Mouse (Mus musculus) limb, embryonic 13.5 days (tissue): ENCODE data around the gene Gm21541. TPM values are rescaled to one million over a fixed set of nuclear protein-coding genes. Genes with fewer than 3 reads are reported as not detected.
"Not testable (repeated sequence)": the region's sequence is repeated elsewhere in the genome, so short reads cannot be mapped to it uniquely, and the experiment has no call there.

Experiments
- ATAC-seq: fragments of 200-750 bp; cut with Nextera tagmentation; 2 replicates; pipeline ENCODE4 v1.8.0; 2017; ENCODE audit warnings: low read depth, moderate number of reproducible peaks, moderate TSS enrichment; ENCODE audit not compliant: low FRiP score
- H3K27ac ChIP-seq: fragments of 300-500 bp; sonication (generic); 2 replicates; pipeline ENCODE4 v1.5.1; 2015; ENCODE audit warnings: inconsistent platforms, mild to moderate bottlenecking, moderate library complexity
- H3K27me3 ChIP-seq: fragments of 300-500 bp; sonication (generic); 2 replicates; pipeline ENCODE4 v1.6.1; 2015; ENCODE audit warnings: mild to moderate bottlenecking, inconsistent platforms
- H3K36me3 ChIP-seq: fragments of 300-500 bp; sonication (generic); 2 replicates; pipeline ENCODE4 v1.6.1; 2015; ENCODE audit warnings: inconsistent platforms, mild to moderate bottlenecking, moderate library complexity
- H3K4me1 ChIP-seq: fragments of 300-500 bp; sonication (generic); 2 replicates; pipeline ENCODE4 v1.6.1; 2015; ENCODE audit warnings: inconsistent platforms
- H3K4me2 ChIP-seq: fragments of 300-500 bp; sonication (generic); replicated peaks from 2 replicates; pipeline ENCODE4 v1.6.1; 2015; ENCODE audit warnings: inconsistent platforms, mild to moderate bottlenecking, moderate library complexity
- H3K4me3 ChIP-seq: fragments of 300-500 bp; sonication (generic); 2 replicates; pipeline ENCODE4 v1.5.1; 2015; ENCODE audit warnings: moderate library complexity, mild to moderate bottlenecking, inconsistent platforms
- H3K9ac ChIP-seq: fragments of 300-500 bp; sonication (generic); 2 replicates; pipeline ENCODE4 v1.6.1; 2015; ENCODE audit warnings: mild to moderate bottlenecking, inconsistent platforms
- H3K9me3 ChIP-seq: fragments of 300-500 bp; sonication (generic); 2 replicates; pipeline ENCODE4 v1.6.1; 2016; ENCODE audit warnings: inconsistent platforms
- WGBS: fragments of 180-500 bp; shearing (Covaris S2); methylation state at CpG from one replicate; pipeline ENCODE4 v1.1.7; 2015; 5-methylcytosine and 5-hydroxymethylcytosine counted together
- polyA plus RNA-seq: library from polyadenylated mRNA; unstranded; fragments of >200 nt; fragmentation: Nextera tagmentation; extraction: Ambion mirVana; gene quantifications from 2 replicates; pipeline ENCODE4 v1.2.1, GENCODE M21; 2015

The Gm21541 gene
- 14.3 TPM in 1 of 2 replicates, not detected in the other for polyA plus RNA-seq

DNA sequence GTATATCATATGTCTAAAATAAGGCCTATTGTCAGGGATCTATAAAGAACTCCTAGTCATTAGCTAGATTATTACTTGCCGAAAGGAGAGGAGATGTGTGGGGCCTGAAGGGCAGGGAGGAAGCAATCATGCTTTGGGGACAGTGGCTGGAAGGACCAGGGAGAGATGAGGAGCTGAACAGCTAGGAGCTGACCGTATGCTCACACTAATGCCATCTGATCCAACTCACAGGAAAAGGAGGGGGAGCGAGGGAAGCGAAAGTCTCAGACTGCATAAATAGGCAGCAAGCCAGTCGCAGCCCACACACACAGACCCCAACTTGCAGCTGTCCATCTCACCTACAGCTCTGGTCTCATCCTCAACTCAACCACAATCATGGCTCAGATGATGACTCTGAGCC is at the start of gene Gm21541:
TSS of gene Gm21541 (plus strand) at position 301 of the 400 bp plus-strand sequence.
- H3K27ac ChIP-seq, H3K27me3 ChIP-seq, H3K4me3 ChIP-seq, H3K9ac ChIP-seq, H3K4me1 ChIP-seq, H3K9me3 ChIP-seq, H3K4me2 ChIP-seq, H3K36me3 ChIP-seq, ATAC-seq: not testable (repeated sequence)
- no CpG with 5 or more reads among the region's 5 CpGs for WGBS

DNA sequence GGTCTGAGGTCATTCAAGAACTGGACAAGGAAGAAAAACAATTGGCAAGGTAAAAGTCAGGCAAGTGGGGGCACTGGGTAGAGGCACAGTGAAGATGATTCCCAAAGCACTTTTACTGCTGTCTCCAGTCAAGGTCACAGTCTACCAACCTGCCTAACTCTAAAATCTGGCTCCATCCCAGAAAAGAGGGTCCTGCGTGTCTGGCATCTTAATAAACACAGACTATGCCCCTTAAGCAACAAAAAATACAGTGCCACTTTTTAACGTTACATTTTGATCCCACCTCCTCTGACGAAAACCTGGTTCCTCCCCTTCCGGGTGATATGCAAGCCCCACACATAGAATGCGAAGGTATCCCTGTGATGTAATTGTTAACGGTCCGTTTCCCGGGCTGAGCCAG is 37.9 kb downstream of the Gm21541 start, which contains the start of gene Gm20878:
TSS of gene Gm20878 (plus strand) at position 301 of the 400 bp plus-strand sequence.
- WGBS, result no CpG with 5 or more reads among the region's 8 CpGs
- H3K27ac ChIP-seq, H3K9me3 ChIP-seq, ATAC-seq, H3K4me2 ChIP-seq, H3K27me3 ChIP-seq, H3K4me1 ChIP-seq, H3K9ac ChIP-seq, H3K36me3 ChIP-seq, H3K4me3 ChIP-seq: not testable (repeated sequence)

Other genes starting within 250 kb of the Gm21541 start
- 5.1 and 5.5 TPM in 2 replicates for gene Cntfr, start 206.5 kb upstream of the Gm21541 start, polyA plus RNA-seq
- 405 and 439 TPM in 2 replicates for gene Il11ra1, start 203.6 kb upstream of the Gm21541 start, polyA plus RNA-seq
- gene Rpp25l, start 190.1 kb upstream of the Gm21541 start, polyA plus RNA-seq, result 74.9 and 76.6 TPM in 2 replicates
- 104 and 106 TPM in 2 replicates for gene Dctn3, start 180.4 kb upstream of the Gm21541 start, polyA plus RNA-seq
- gene Arid3c, start 172.5 kb upstream of the Gm21541 start, polyA plus RNA-seq, result 0.14 TPM in 1 of 2 replicates, not detected in the other
- 40.4 and 47.3 TPM in 2 replicates for gene Galt, start 148.4 kb upstream of the Gm21541 start, polyA plus RNA-seq
- gene Sigmar1, start 147.5 kb upstream of the Gm21541 start, polyA plus RNA-seq, result 81.8 and 84.6 TPM in 2 replicates
- 53.0 and 64.8 TPM in 2 replicates for gene Ccl27a, start 129.4 kb upstream of the Gm21541 start, polyA plus RNA-seq
- 4.6 TPM in 2 replicates for gene Gm20878, start 38.0 kb downstream of the Gm21541 start, polyA plus RNA-seq
- gene Fam205a4, start 62.4 kb downstream of the Gm21541 start, polyA plus RNA-seq, result 0.49 and 0.53 TPM in 2 replicates
- gene Gm21093, start 131.1 kb downstream of the Gm21541 start, polyA plus RNA-seq, result 0.39 TPM in 1 of 2 replicates, not detected in the other
- gene Gm3893, start 187.6 kb downstream of the Gm21541 start, polyA plus RNA-seq, result not detected in 2 replicates
- 7.7 TPM in 1 of 2 replicates, not detected in the other for gene Gm13304, start 211.2 kb downstream of the Gm21541 start, polyA plus RNA-seq
- gene Gm13306, start 249.8 kb downstream of the Gm21541 start, polyA plus RNA-seq, result 1.1 TPM in 1 of 2 replicates, not detected in the other